Mouse (Mus musculus): ENCODE data around the gene Ctnna3.
"Not testable (repeated sequence)": the region's sequence is repeated elsewhere in the genome, so short reads cannot be mapped to it uniquely, and the experiment has no call there.

The Ctnna3 gene

DNA sequence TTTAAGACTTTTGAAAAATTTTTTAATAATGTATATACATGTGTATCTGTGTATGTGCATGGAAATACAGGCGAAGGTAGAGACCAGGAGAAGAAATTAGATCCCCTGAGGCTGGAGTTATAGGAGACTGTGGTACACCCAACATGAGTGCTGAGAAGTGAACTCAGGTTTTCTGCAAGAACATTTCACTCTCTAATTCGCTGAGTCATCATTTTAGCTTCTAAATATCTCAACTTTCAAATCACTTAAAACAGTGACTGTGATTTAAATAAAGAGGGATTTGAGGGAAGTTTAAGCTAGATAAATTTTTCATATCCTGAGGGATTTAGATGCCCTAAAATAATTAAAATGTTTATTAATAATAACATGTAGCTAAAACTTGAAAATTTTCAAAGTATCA lies 1241.6 kb downstream of the Ctnna3 start:
- DNase-seq, result no peak

DNA sequence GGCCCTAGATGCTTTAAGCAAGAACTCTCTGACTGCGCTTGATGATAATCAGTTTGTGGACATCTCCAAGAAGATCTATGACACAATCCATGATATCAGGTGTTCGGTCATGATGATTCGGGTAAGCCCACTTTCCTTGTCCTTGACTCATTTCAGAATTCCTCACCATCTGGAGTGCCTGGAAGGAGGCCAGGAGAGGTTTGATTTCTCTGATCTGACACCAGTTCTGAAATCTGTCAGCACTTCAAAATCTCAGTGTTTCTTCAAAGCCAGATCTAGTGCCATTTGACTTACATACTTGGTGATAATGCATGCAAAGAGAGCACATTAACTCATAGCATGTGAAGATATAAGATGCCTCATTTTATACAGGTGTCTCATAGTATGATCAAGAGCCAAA lies 1245.9 kb downstream of the Ctnna3 start:
- DNase-seq, result no peak

DNA sequence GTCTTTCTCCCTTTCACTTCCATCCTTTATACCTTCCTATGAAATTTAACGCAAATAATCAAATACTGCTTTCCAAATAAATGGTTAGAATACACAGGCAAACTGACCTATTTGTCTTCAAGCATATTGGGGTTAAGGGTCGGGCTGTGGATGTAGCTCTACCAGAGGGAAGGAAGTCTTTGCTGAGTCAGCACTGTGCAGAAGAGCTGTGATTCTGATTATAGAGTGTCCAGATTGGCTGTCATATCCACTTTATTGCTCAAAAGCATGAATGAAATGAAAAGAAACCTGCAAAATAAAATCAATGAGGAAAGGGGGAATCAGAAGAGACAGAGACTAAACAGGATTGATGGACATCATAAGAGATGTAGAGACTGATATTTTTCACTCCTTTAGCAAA lies 1280.1 kb downstream of the Ctnna3 start:
- no peak for DNase-seq

DNA sequence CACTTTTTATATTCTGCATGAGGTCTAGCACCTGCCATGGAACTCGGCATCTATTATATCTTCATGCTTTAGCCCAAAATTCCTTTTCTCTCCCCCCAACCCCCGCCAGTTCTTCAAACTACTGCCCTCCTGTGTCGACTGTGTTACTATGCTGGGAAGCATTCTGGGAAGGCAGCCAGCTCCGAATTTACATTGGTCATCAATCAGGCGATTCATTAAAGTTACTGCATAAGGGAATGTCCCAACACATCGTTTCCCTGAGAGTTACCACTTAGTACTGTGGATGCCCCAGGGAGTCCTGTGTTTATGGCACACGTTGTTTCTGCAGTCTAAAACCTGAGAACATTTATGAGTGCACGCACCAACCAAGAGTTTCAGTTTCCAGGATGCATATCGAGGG lies 1288.1 kb downstream of the Ctnna3 start:
- DNase-seq, result no peak

DNA sequence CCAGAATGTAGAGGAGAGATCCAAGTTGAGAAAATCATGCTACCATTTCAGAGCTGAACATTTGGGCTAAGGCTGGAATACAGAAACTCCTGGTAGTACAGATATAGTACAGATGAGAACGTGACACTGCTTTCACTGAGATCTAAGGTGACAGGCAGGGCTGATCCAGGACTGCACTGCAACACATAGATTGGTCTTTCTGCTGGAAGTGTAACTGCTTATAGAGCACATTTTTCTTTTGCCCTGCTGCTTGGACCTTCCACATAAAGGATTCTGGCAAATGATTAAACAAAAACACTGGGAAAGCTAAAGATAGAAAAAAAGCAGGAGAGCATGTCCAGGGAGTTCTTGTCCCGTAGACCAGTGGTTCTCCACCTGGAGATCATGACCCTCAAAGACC lies 1305.8 kb downstream of the Ctnna3 start:
- DNase-seq, result no peak

DNA sequence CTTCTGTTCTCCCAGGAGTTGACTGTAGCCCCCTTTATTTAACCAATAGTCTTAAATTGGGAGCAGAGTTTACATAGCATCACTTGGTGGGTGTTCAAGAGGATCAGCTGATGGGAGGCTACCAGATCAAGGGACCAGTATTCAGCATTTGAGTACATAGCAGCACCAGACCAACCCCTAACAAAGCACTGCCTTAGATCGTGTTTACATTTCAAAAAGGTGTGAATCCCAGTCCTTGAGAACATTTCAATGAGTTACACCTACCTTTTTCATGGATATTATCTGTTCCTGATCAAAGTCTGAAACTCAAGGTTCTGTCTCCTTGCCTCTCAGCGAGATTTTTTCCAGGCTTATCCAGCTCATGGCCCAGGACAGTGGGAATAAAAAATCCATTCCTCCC lies 1306.7 kb downstream of the Ctnna3 start:
- no peak for DNase-seq

DNA sequence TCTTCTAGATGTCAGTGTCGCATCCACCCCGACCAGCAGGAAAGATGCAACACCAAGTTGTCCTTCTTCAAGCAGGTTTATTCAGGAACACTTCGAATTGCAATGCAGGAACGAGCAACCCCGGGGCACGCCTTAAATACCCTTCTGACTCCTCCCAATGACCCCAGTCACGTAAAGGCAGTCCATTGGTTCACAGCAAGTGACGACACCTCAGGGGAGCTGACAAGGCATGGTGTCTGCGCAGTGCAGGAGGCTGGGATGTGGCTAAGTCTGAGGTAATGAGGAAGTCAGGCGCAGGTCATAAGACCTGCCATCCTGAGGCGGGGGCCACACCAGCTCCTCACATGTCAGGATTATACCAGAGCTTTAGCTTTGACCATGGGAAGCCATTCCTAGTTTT lies 1311.8 kb downstream of the Ctnna3 start:
- not testable (repeated sequence) for DNase-seq

DNA sequence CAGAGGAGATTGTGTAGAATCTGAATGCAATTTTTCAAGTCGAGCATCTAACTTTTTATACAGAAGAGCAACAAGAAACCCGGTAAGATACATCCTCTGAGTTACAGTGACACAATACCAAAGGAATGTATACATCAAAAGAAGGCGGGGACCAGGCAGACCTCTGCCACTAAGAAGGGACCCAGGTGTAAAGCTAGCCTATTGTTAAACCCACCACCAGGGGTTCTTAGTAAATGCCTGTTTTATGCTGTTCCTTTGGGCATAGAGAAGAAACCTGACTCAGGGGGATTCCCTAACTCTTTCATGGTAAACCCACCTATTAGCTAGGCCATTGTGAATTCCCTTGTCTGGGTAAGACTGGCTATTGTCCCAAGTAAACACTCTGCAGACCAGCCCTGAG lies 1314.2 kb downstream of the Ctnna3 start:
- DNase-seq, result not testable (repeated sequence)

DNA sequence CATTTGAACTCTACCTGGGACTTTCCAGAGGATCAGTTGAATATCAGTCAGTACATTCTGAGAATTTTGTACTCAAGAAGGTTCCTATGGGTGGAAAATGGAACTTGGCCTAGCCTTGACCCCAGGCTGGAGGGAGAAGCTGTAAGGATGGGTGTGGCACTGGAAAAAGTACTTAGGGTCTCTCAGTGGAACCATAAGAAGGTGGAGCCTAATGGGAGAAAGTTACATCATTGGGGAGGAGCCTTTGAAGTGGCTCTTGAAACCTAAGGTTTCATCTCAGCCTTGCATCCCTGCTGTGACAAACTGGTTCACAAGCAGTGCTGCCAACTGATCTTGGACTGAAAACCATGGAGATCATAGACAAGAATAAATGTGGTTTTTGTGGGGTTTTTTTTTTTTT lies 1318.8 kb downstream of the Ctnna3 start:
- DNase-seq, result no peak

DNA sequence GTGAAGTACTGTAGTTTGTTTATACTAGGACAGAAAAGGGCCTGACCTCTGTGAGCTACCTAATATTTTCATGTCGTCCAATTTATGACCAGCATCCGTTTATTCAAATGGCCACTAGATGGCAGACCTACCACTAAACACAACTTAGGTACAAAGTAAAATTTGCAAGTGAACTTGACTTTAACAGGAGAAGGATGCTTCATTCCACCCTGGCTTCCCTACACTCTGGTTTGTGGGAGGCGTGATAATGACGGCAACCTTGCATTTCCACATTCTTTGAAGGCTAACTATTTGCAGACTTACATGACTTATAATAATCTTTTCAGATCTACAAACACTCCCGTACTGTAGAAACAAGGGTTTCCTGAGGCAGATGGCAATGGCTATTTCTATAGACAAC lies 1320.9 kb downstream of the Ctnna3 start:
- DNase-seq, result no peak

DNA sequence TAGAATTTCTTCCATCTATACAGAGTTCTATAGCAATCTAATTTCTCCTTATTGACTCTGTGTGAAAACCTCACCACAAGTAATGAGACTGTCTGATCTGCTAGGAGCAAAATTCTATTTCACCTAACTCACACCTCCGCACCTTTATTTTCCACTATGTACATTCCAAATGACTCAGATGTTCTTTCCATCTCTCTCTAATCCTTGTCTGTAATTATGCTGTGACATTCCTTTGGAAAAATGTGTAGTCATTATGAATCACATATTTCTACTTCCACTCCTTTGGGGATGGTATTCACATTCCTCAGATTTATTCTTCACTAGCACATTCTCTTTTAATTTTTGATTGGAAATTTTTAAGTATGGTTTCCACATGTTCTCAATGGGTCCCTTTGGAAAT lies 1406.4 kb downstream of the Ctnna3 start:
- no peak for DNase-seq

DNA sequence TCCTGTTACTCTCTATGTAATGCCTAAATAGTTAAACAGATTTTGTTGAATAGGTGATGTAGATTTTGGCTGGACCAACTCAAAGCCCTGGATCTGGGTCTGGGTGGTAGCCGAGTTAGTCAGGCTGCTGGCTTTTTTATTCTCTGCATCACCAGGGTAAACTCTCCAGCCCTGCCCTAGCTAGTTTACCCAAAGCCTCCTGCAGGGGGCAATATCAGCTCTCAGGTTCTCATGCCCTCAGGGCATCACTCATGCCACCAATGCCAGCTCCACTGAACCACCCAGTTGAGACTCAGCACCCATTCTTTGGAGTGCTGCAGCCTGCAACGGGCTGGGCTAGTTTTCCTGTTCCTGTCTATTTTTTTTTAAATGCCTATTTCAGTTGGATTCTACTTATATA lies 1431.5 kb downstream of the Ctnna3 start:
- DNase-seq, result no peak

DNA sequence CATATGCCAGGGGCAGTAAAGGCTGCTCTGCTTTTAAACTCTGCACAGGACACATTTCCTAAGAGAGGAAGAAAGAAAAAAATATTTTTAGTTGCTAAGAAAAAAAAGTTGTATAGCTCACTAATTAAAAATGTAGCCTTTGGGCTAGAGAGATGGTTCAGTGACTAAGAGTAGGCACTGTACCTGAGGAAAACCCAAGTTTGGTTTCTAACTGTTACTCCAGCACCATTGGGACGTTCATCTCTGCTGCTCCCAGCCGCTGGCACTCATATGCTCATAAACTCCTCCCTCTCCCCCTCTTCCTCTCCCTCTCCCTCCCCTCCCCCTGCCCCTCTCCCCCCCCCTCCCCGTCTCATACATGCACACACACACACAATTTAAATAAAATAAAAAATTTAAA lies 1441.0 kb downstream of the Ctnna3 start:
- DNase-seq, result no peak

DNA sequence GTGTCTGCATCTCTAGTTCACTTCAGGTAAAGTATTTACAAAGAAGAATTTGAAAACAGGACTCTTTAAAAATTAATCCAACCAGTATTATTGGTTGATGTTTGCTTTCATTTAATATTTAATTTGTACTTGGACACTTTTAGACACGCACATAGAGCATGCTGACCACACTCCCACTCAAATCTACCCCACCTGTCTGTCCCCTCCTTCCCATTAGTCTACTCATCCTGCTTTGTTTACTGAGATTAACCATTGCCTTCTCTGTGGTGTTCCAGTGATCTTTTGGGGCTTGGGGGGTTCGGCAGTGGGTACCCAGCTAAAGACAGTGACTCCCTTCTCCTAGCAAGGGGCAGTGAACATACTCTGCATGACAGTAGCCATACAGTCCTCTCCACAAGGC lies 1446.6 kb downstream of the Ctnna3 start:
- DNase-seq, result no peak

DNA sequence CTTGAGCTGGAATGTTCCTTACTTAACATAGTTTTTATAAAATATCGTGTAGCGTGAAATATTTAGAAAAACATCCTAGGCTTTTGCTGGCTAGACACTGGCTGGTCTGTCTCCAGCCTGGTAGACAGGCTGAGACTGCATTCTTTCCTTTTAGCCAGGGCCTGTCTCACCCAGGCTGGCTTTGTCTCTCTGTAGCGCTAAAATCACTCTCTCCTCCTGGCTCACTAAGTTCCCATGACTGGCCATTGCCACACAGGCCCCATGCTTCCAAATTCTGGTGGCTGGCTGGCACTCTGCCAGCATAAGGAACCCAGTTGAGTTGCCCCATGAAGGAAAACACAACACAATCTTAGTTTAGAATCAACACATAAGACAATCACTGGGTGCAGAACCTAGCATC lies 1450.0 kb downstream of the Ctnna3 start:
- no peak for DNase-seq

DNA sequence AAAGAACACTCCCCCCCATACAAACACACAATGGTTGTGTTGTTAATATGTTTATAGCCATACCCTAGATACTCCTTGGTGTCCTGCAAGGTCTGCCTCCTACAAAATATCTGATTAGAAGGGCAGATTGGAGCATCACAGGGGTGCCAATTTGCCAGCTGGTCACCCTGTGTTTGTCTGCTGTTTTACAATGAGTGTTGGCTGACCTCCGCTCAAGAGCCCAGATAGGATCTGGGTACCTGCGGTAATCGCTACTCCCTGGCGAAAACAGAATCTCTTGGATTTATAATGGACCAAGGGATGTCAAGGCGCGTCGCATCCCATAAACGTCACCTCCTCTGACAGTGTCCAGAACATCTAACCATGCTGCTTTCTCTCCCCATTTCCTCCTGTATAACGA lies 1457.0 kb downstream of the Ctnna3 start:
- DNase-seq, result no peak

DNA sequence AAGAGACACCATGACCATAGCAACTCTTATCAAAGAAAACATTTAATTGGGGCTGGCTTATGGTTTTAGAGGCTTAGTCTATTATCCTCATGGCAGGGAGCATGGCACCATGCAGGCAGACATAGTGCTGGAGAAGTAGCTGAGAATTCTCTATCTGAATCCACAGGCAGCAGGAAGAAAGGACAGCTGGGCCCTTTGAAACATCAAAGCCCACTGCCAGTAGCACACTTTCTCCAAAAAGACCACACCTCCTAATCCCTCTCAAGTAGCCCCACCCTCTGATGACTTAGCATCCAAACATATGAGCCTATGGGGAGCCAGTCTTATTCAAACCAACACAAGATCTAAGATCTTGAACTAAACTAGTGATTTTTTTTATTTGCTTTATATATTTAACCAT lies 1462.6 kb downstream of the Ctnna3 start:
- DNase-seq, result no peak

DNA sequence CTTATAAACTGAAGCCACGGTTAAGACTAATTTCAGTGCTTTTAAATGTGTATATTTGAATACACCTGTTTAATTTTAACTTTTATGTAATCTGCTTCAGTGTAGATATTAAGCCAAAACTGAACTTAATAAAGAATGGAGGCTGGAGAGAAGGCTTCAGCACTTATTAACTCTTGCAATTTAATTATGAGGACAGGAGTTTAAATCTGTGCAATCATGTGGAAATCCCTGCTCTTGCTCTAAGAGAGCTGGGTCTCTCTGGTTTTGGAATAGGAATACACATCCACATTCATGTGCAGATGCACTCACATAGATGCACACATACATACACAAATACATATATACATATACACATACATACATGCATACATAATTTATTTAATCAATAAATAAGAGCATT lies 1468.8 kb downstream of the Ctnna3 start:
- DNase-seq, result no peak

DNA sequence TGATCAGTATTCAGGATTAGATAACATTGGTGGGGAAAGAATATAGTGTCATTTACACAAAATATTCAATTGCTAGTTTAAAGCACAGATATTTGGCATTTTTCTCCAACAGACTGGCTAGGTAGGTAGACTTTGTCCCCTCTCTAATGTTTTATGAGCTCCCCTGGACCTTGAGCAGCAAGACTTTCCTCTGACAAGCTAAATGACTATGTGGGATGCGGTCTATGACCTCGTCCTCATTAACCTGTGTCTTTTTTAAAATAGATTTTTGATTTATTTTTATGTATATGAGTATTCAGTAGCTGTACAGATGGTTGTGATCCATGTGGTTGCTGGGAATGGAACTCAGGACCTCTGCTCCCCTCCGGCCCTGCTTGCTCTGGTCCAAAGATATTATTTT lies 1471.8 kb downstream of the Ctnna3 start:
- DNase-seq, result no peak

DNA sequence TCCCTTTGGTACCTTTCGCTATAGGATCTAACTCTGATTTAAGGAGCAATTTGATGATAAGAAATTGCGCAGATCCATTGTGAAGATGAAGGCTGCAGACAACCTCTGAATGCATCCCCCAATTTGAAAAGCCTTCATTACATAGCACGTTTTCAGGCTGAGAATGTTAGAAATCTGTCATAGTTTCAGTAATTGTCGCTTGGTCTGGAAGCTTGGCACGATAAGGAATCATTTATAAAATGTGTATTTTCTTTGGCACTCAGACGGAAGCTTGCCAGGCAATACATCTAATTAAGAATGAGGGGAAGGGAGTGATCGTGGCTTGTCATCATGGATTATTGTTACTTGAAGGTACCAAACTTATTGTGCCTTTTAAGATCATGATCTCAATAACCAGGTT lies 1511.1 kb downstream of the Ctnna3 start:
- no peak for DNase-seq

DNA sequence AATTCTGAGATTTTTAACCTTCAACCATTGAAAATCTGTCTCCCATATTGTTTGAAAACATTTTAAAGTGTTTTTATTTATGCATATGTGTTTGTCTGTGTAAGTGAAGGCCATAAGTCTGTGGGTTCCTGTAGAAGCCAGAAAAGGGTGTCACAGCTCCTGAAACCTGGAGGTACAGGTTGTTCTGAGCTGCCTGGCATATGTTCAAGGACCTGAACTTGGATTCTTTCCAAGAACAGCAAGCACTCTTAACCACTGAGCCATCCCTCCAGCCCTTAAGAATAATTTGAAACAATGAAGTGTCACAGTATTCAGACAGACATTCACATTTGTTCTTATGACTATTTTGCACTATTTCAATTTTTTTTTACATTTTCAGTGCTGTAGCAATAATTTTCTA lies 1528.5 kb downstream of the Ctnna3 start:
- no peak for DNase-seq

DNA sequence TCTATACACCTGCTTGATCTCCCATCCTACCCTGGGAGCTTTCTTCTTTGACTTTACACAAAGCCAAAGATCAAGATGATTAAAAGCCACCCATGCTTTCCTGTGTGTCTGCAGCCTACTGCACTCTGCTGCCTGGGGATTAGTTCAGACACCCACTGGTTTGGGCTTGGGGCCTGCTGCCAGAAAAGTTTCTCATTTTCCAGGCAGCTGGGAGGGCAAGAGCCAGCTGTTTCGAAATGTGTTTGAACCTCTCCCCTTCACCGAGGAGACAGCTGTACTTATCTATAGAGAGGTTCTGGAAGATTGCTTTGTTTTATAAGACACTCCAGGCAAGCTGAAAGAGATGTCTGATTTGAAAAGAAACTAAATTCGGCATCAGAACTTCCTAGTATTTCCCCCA lies 1563.0 kb downstream of the Ctnna3 start:
- DNase-seq, result peak in 1 of 2 experiments; percentile 26

DNA sequence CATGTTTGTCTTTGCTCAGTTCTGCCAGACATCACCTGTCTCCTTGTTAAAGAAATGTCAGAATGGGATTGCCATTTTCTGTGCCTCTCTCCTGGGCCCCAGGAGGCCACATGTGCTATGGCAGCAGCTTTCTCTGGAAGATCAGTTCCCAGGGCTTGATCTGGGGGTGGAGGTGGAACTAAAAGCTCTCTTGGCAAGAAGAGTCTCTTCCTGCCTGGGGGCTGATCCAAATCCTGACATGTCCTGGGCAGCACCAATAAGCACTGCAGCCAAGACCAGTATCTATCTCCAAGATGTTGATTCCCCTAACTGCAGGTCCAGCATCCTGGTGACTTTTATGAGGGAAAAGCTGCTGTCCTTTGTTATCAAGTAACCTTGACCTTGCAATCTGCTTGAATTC lies 1583.6 kb downstream of the Ctnna3 start:
- DNase-seq, result no peak

DNA sequence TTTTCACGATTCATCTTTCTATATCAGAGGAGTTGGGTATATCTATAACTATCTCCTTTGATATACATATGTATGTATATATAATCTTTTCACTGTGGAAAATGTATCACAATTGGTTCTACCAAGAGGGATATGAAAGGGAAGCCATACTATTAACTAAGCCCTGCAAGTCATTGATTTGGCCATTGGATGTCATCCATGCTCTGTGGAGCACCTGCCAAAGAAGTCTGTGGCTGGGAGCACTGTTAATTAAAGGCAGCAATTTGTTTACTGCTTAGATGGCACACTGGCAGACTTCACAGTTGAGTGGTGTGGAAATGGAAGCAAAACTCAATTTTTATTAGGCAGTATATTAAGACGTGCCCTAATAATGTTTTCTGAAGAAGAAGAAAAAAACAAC lies 1592.8 kb downstream of the Ctnna3 start:
- no peak for DNase-seq

DNA sequence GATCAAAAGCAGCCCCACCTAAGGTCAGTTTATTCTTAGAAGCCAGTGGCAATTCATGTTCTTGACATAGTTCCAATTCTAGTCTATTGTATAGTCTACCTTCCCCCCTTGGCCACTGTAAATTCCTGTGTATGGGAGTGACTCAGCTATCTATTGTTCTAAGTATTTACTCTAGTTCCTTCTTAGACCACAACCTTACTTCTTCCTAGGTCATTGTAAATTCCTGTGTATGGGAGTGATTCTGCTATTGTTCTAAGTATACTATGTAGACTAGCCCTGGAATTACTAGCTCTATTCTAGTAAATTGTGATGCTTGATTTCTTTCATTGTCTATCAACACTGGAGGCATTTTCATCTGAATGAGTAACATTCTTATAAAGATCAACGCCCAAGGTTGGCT lies 1603.6 kb downstream of the Ctnna3 start:
- DNase-seq, result not testable (repeated sequence)
